Mouse (Mus musculus) forebrain, embryonic 13.5 days (tissue): ENCODE data around the gene Cyp2f2. TPM values are rescaled to one million over a fixed set of nuclear protein-coding genes. Genes with fewer than 3 reads are reported as not detected.
A peak's percentile ranks its signal among the peaks of the same experiment; 100 is the strongest.

Experiments
- ATAC-seq: fragments of 200-750 bp; cut with Nextera tagmentation; 2 replicates; pipeline ENCODE4 v1.8.0; 2017
- H3K27ac ChIP-seq: fragments of 300-500 bp; sonication (generic); 2 replicates; pipeline ENCODE4 v1.5.1; 2015; ENCODE audit warnings: inconsistent platforms, mild to moderate bottlenecking, moderate library complexity
- H3K27me3 ChIP-seq: fragments of 300-500 bp; sonication (generic); 2 replicates; pipeline ENCODE4 v1.6.1; 2015; ENCODE audit warnings: mild to moderate bottlenecking, inconsistent platforms
- H3K36me3 ChIP-seq: fragments of 300-500 bp; sonication (generic); 2 replicates; pipeline ENCODE4 v1.6.1; 2015; ENCODE audit warnings: mild to moderate bottlenecking, inconsistent platforms; ENCODE audit not compliant: poor library complexity, severe bottlenecking
- H3K4me1 ChIP-seq: fragments of 300-500 bp; sonication (generic); 2 replicates; pipeline ENCODE4 v1.6.1; 2015; ENCODE audit warnings: inconsistent platforms
- H3K4me2 ChIP-seq: fragments of 300-500 bp; sonication (generic); 2 replicates; pipeline ENCODE4 v1.6.1; 2015; ENCODE audit warnings: inconsistent platforms, mild to moderate bottlenecking, moderate library complexity
- H3K4me3 ChIP-seq: fragments of 300-500 bp; sonication (generic); 2 replicates; pipeline ENCODE4 v1.5.1; 2015; ENCODE audit warnings: mild to moderate bottlenecking, inconsistent platforms
- H3K9ac ChIP-seq: fragments of 300-500 bp; sonication (generic); 2 replicates; pipeline ENCODE4 v1.6.1; 2015; ENCODE audit warnings: mild to moderate bottlenecking, inconsistent platforms
- H3K9me3 ChIP-seq: fragments of 300-500 bp; sonication (generic); replicated peaks from 2 replicates; pipeline ENCODE4 v1.6.1; 2016; ENCODE audit warnings: inconsistent platforms
- WGBS: fragments of 180-500 bp; shearing (Covaris S2); methylation state at CpG from one replicate; pipeline ENCODE4 v1.1.7; 2015; 5-methylcytosine and 5-hydroxymethylcytosine counted together
- polyA plus RNA-seq: library from polyadenylated mRNA; unstranded; fragments of >200 nt; fragmentation: Nextera tagmentation; extraction: Ambion mirVana; gene quantifications from 2 replicates; pipeline ENCODE4 v1.2.1, GENCODE M21; 2015

The Cyp2f2 gene
- polyA plus RNA-seq, 1 experiment from 2014 or later = not detected

GRCm38 (mm10) chr7:27159256-27159655 lies 39.5 kb downstream of the Cyp2f2 start:
- peaks cover 68% of the 10 kb centered on the region for H3K36me3 ChIP-seq
- H3K4me3 ChIP-seq = no peak overlapping the region
- 92% methylated on average over 6 of the region's 6 CpGs for WGBS
- H3K27me3 ChIP-seq = no peaks in the 10 kb centered on the region
- H3K27ac ChIP-seq = no peak overlapping the region
- H3K4me1 ChIP-seq = peaks cover 44% of the 10 kb centered on the region
- no peak overlapping the region for H3K9ac ChIP-seq
- H3K9me3 ChIP-seq = no peaks in the 10 kb centered on the region
- ATAC-seq = no peak
- no peak overlapping the region for H3K4me2 ChIP-seq

GRCm38 (mm10) chr7:27159882-27160281 lies 40.2 kb downstream of the Cyp2f2 start:
- no peak overlapping the region; the same call in 1 of the 2 replicates for H3K27ac ChIP-seq
- peaks cover 74% of the 10 kb centered on the region for H3K36me3 ChIP-seq
- H3K4me2 ChIP-seq = no peak overlapping the region
- 13% methylated on average over 8 of the region's 8 CpGs for WGBS
- no peak overlapping the region for H3K9ac ChIP-seq
- no peaks in the 10 kb centered on the region for H3K9me3 ChIP-seq
- peak; percentile 94 for ATAC-seq
- H3K27me3 ChIP-seq = no peaks in the 10 kb centered on the region
- no peak overlapping the region for H3K4me3 ChIP-seq
- peaks cover 50% of the 10 kb centered on the region for H3K4me1 ChIP-seq

- Histone ChIP-seq H3K36me3 (peaks cover 79% of the 10 kb centered on the region), H3K27me3 (no peaks in the 10 kb centered on the region), H3K9ac (no peak overlapping the region), H3K27ac (no peak overlapping the region), H3K9me3 (no peaks in the 10 kb centered on the region), H3K4me1 (peaks cover 59% of the 10 kb centered on the region), H3K4me2 (no peak overlapping the region), H3K4me3 (no peak overlapping the region)
- WGBS = 93% methylated on average over 3 of the region's 3 CpGs
- ATAC-seq = no peak
Observed at GRCm38 (mm10) chr7:27160921-27161320, 41.2 kb downstream of the Cyp2f2 start.

- Histone ChIP-seq H3K4me1 (peaks cover 59% of the 10 kb centered on the region), H3K27me3 (no peaks in the 10 kb centered on the region), H3K36me3 (peaks cover 75% of the 10 kb centered on the region), H3K9me3 (no peaks in the 10 kb centered on the region), H3K4me3 (no peak overlapping the region), H3K4me2 (no peak overlapping the region), H3K27ac (no peak overlapping the region), H3K9ac (no peak overlapping the region)
- 85% methylated on average over 4 of the region's 4 CpGs for WGBS
- ATAC-seq = no peak
Observed at GRCm38 (mm10) chr7:27161744-27162143, 42.0 kb downstream of the Cyp2f2 start.

GRCm38 (mm10) chr7:27162780-27163449 lies 43.2 kb downstream of the Cyp2f2 start:
- Histone ChIP-seq H3K4me2 (peak overlapping the region; percentile 86), H3K27me3 (no peaks in the 10 kb centered on the region), H3K4me3 (no peak overlapping the region), H3K27ac (no peak overlapping the region), H3K9ac (peak overlapping the region; percentile 86), H3K4me1 (peaks cover 68% of the 10 kb centered on the region), H3K36me3 (peaks cover 66% of the 10 kb centered on the region), H3K9me3 (no peaks in the 10 kb centered on the region)
- WGBS = 86% methylated on average over 5 of the region's 5 CpGs
- ATAC-seq = no peak

GRCm38 (mm10) chr7:27163450-27163805 lies 43.7 kb downstream of the Cyp2f2 start:
- Histone ChIP-seq H3K9ac (peak overlapping the region; percentile 86), H3K9me3 (no peaks in the 10 kb centered on the region), H3K27ac (no peak overlapping the region), H3K4me3 (peak overlapping the region; percentile 78), H3K27me3 (no peaks in the 10 kb centered on the region), H3K36me3 (peaks cover 60% of the 10 kb centered on the region), H3K4me1 (peaks cover 69% of the 10 kb centered on the region), H3K4me2 (peak overlapping the region; percentile 86)
- 86% methylated on average over 5 of the region's 5 CpGs for WGBS
- ATAC-seq = no peak

GRCm38 (mm10) chr7:27164112-27164947 lies 44.6 kb downstream of the Cyp2f2 start:
- H3K27me3 ChIP-seq = no peaks in the 10 kb centered on the region
- H3K27ac ChIP-seq = no peak overlapping the region
- peaks cover 69% of the 10 kb centered on the region for H3K4me1 ChIP-seq
- peak overlapping the region; percentile 86 for H3K4me2 ChIP-seq
- peak overlapping the region; percentile 78 for H3K4me3 ChIP-seq
- H3K36me3 ChIP-seq = peaks cover 51% of the 10 kb centered on the region
- ATAC-seq = no peak
- peak overlapping the region; percentile 86 for H3K9ac ChIP-seq
- no peaks in the 10 kb centered on the region for H3K9me3 ChIP-seq
- 82% methylated on average over 33 of the region's 33 CpGs for WGBS

GRCm38 (mm10) chr7:27165007-27165655 lies 45.4 kb downstream of the Cyp2f2 start:
- ATAC-seq = no peak
- Histone ChIP-seq H3K27ac (peak overlapping the region; percentile 97; the same call in 1 of the 2 replicates), H3K27me3 (no peaks in the 10 kb centered on the region), H3K9ac (peak overlapping the region; percentile 86), H3K36me3 (peaks cover 48% of the 10 kb centered on the region), H3K4me1 (peaks cover 66% of the 10 kb centered on the region), H3K9me3 (no peaks in the 10 kb centered on the region), H3K4me3 (peak overlapping the region; percentile 78), H3K4me2 (peak overlapping the region; percentile 86)
- WGBS = 73% methylated on average over 23 of the region's 23 CpGs

GRCm38 (mm10) chr7:27165696-27166095 lies 46.0 kb downstream of the Cyp2f2 start:
- ATAC-seq = no peak
- Histone ChIP-seq H3K4me2 (peak overlapping the region; percentile 86), H3K4me3 (peak overlapping the region; percentile 78), H3K27me3 (no peaks in the 10 kb centered on the region), H3K27ac (peak overlapping the region; percentile 97), H3K9ac (peak overlapping the region; percentile 86), H3K36me3 (peaks cover 46% of the 10 kb centered on the region), H3K4me1 (peaks cover 61% of the 10 kb centered on the region), H3K9me3 (no peaks in the 10 kb centered on the region)
- 2% methylated on average over 8 of the region's 8 CpGs for WGBS

GRCm38 (mm10) chr7:27166229-27166613 lies 46.5 kb downstream of the Cyp2f2 start:
- H3K4me1 ChIP-seq = peaks cover 55% of the 10 kb centered on the region
- peak overlapping the region; percentile 78 for H3K4me3 ChIP-seq
- peak; percentile 58 for ATAC-seq
- H3K27me3 ChIP-seq = no peaks in the 10 kb centered on the region
- H3K27ac ChIP-seq = peak overlapping the region; percentile 97
- H3K4me2 ChIP-seq = peak overlapping the region; percentile 86
- H3K9me3 ChIP-seq = no peaks in the 10 kb centered on the region
- peak overlapping the region; percentile 86 for H3K9ac ChIP-seq
- H3K36me3 ChIP-seq = peaks cover 47% of the 10 kb centered on the region
- under 1% methylated on average over 43 of the region's 43 CpGs for WGBS

GRCm38 (mm10) chr7:27166614-27167474 lies 47.1 kb downstream of the Cyp2f2 start, which contains the start of gene Egln2:
Egln2 (minus strand) TSS chr7:27166802.
- peaks cover 46% of the 10 kb centered on the region for H3K36me3 ChIP-seq
- 1% methylated on average over 60 of the region's 61 CpGs for WGBS
- no peaks in the 10 kb centered on the region for H3K27me3 ChIP-seq
- peak; percentile 87 for ATAC-seq
- H3K9me3 ChIP-seq = no peaks in the 10 kb centered on the region
- peak within 1 kb of the TSS; percentile 78 for H3K4me3 ChIP-seq
- peak within 1 kb of the TSS; percentile 97 for H3K27ac ChIP-seq
- H3K9ac ChIP-seq = peak within 1 kb of the TSS; percentile 86
- H3K4me1 ChIP-seq = peaks cover 49% of the 10 kb centered on the region
- peak within 1 kb of the TSS; percentile 86 for H3K4me2 ChIP-seq
